Mouse (Mus musculus): Measurements from ENCODE around the gene Capn11.

- no peak for TF ChIP-seq POLR2A (IDR thresholded peaks at IDR 0.05; ENCODE audit: insufficient read depth, low read depth, low read length)
- TF ChIP-seq CTCF (IDR thresholded peaks at IDR 0.05; ENCODE audit: insufficient read depth, low read depth, low read length), result no peak
These were observed 70.8 kb downstream of the Capn11 start for GRCm38 (mm10) chr17:45588370-45588769.

All from olfactory bulb, adult 2 months (tissue).